Mouse (Mus musculus) kidney, adult 2 months (tissue): ENCODE measurements around the gene Atp1a1. TPM values are rescaled to one million over a fixed set of nuclear protein-coding genes. Genes with fewer than 3 reads are reported as not detected.

Experiments
- DNase-seq: peaks from one replicate; pipeline ENCODE4 v3.0.0; 2021
- H3K27ac ChIP-seq: fragments of 200-500 bp; 2 replicates; pipeline ENCODE4 v1.5.1; 2012; ENCODE audit warnings: low read depth, low read length, control low read depth, inconsistent platforms; ENCODE audit not compliant: insufficient read depth
- H3K27me3 ChIP-seq: fragments of 200-500 bp; replicated peaks from 2 replicates; pipeline ENCODE4 v1.6.1; 2012; ENCODE audit warnings: mild to moderate bottlenecking, moderate library complexity, low read length, inconsistent platforms; ENCODE audit not compliant: control insufficient read depth, insufficient read depth
- H3K36me3 ChIP-seq: fragments of 200-500 bp; 2 replicates; pipeline ENCODE4 v1.6.1; 2012; ENCODE audit warnings: mild to moderate bottlenecking, moderate library complexity, low read length, inconsistent platforms; ENCODE audit not compliant: control insufficient read depth, insufficient read depth
- H3K4me1 ChIP-seq: fragments of 200-500 bp; 2 replicates; pipeline ENCODE4 v1.6.1; 2011; ENCODE audit warnings: low read length; ENCODE audit not compliant: control insufficient read depth, insufficient read depth
- H3K4me3 ChIP-seq: fragments of 200-500 bp; 2 replicates; pipeline ENCODE4 v1.5.1; 2011; ENCODE audit warnings: mild to moderate bottlenecking, low read depth, low read length, control low read depth; ENCODE audit not compliant: insufficient read depth
- CTCF ChIP-seq: fragments of 200-500 bp; conservative IDR thresholded peaks from 2 replicates; pipeline ENCODE4 v1.5.1; 2011; ENCODE audit warnings: low read depth, mild to moderate bottlenecking, control low read depth, low read length, moderate library complexity, mixed read lengths; ENCODE audit not compliant: insufficient read depth, insufficient read length
- POLR2A ChIP-seq: fragments of 200-500 bp; IDR thresholded peaks from one replicate; pipeline ENCODE4 v1.6.1; 2011; ENCODE audit warnings: low read depth, low read length, control low read depth
- WGBS: fragments of 180-500 bp; shearing (Covaris S2); methylation state at CpG from one replicate; pipeline ENCODE4 v1.1.7; 2018; 5-methylcytosine and 5-hydroxymethylcytosine counted together
- polyA plus RNA-seq: library from polyadenylated mRNA; depleted of rRNA; stranded (reverse); fragments of >200 nt; gene quantifications from 2 replicates; pipeline ENCODE4 v1.2.3, GENCODE M21; 2012

The Atp1a1 gene
- polyA plus RNA-seq, 1 experiment, result 2,267 TPM

DNA sequence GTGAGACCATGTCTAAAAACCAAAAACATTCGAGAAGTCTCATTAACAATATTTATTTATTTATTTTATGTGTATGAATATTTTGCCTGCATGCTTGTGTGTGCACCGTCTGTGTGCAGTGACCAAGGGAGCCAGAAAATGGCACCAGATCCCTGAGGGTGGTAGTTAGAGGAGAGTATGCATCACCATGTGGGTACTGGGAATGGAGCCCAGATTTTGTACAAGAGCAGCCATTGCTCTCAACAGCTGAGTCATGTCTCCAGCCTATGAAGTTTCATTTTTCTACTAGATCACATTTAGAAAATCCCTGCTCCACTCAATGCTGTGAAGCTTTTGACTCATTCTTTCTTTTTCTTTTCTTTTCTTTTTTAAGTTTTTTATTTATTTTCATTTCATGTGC lies 23.8 kb upstream of the Atp1a1 start:
- Histone ChIP-seq H3K27ac (no peak overlapping the region), H3K27me3 (no peaks in the 10 kb centered on the region), H3K4me1 (no peaks in the 10 kb centered on the region), H3K4me3 (no peak overlapping the region), H3K36me3 (no peaks in the 10 kb centered on the region)
- DNase-seq, result no peak
- WGBS, result 81% methylated on average over 2 of the region's 2 CpGs
- TF ChIP-seq POLR2A, result no peak
- no peak for TF ChIP-seq CTCF

- Histone ChIP-seq H3K27ac (no peak overlapping the region), H3K27me3 (no peaks in the 10 kb centered on the region), H3K4me1 (no peaks in the 10 kb centered on the region), H3K36me3 (no peaks in the 10 kb centered on the region), H3K4me3 (no peak overlapping the region)
- TF ChIP-seq POLR2A, result no peak
- no peak for TF ChIP-seq CTCF
- no peak for DNase-seq
- WGBS, result 92% methylated on average over 5 of the region's 5 CpGs
Observed at GRCm38 (mm10) chr3:101624287-101624686, 19.8 kb upstream of the Atp1a1 start.

GRCm38 (mm10) chr3:101619017-101619416 lies 14.5 kb upstream of the Atp1a1 start:
- H3K27me3 ChIP-seq, result no peaks in the 10 kb centered on the region
- H3K27ac ChIP-seq, result no peak overlapping the region
- H3K36me3 ChIP-seq, result no peaks in the 10 kb centered on the region
- H3K4me1 ChIP-seq, result no peaks in the 10 kb centered on the region; the same call in 1 of the 2 replicates
- no peak for DNase-seq
- H3K4me3 ChIP-seq, result no peak overlapping the region
- TF ChIP-seq CTCF (no peak), POLR2A (no peak)
- WGBS, result 92% methylated on average over 4 of the region's 4 CpGs

DNA sequence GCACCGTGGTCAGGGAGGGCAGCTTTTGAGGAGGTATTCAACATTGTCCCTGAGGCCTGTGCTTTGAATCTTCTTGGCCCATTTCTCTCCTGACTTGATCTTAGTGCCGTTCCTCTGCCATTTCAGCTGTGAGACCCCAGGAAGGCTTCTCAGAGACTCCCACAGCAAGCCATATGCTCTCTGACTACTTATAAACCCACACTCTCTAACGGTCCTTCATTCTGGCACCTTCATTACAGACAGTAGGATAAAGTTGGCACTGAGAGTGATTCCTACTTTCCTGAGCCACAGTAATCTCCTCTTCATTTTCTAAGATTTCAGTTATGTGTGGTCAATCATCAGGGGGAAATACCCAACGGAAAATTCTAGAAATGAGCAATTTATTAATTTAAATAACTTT lies 14.0 kb upstream of the Atp1a1 start:
- Histone ChIP-seq H3K4me1 (no peaks in the 10 kb centered on the region; the same call in 1 of the 2 replicates), H3K36me3 (no peaks in the 10 kb centered on the region)
- WGBS, result 89% methylated on average over 4 of the region's 4 CpGs

DNA sequence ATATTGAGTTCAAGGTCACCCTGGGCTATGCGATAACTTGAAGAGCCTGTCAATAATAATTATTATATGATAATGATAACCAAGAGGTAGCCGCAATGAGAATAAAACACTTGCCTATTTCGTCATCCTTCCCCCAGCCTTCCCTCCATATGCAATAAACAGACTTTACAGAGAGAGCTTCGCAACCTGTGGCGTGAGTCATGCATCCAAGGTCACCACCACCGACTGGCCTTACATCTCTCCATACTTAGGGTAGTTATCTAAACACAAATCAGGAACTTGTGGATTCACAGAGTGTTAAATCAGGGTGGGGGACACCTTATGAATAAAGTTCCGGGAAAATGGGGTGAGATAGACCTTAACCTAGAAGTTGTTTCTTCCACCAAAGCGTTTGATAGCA lies 13.0 kb upstream of the Atp1a1 start:
- 84% methylated on average over 8 of the region's 8 CpGs for WGBS
- Histone ChIP-seq H3K27me3 (no peaks in the 10 kb centered on the region), H3K36me3 (no peaks in the 10 kb centered on the region), H3K4me1 (no peaks in the 10 kb centered on the region; the same call in 1 of the 2 replicates), H3K4me3 (no peak overlapping the region), H3K27ac (no peak overlapping the region)
- DNase-seq, result no peak
- TF ChIP-seq CTCF, result no peak
- no peak for TF ChIP-seq POLR2A

More for the DNA sequence above, 14.0 kb upstream of the Atp1a1 start:
- Histone ChIP-seq H3K27me3 (no peaks in the 10 kb centered on the region), H3K27ac (no peak overlapping the region), H3K4me3 (no peak overlapping the region)
- no peak for DNase-seq
- no peak for TF ChIP-seq CTCF
- no peak for TF ChIP-seq POLR2A

DNA sequence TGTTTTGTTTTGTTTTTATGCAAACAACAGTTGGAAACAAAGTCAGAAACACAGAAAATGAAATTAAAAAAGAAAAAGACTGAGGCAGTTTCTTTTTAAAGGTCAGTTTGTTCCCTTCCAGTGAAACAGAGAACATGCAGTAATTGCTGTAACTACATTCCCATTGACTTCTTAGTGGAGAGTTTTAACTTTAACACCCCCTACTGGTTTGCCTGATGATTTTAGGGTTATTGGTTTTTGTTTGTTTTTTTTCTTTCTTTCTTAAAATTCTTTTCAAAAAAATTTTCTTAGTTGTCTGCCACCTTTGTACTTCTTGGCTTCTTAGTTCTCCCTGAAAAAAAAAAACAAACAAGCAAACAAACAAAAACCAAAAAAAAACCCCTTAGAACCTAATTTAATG lies 12.5 kb upstream of the Atp1a1 start:
- H3K4me3 ChIP-seq, result no peak overlapping the region
- H3K4me1 ChIP-seq, result no peaks in the 10 kb centered on the region; the same call in 1 of the 2 replicates
- no peaks in the 10 kb centered on the region for H3K27me3 ChIP-seq
- TF ChIP-seq CTCF, result no peak
- no peak for TF ChIP-seq POLR2A
- H3K36me3 ChIP-seq, result no peaks in the 10 kb centered on the region
- DNase-seq, result peak; percentile 27
- no peak overlapping the region for H3K27ac ChIP-seq

- peak; percentile 16 for DNase-seq
- Histone ChIP-seq H3K4me3 (no peak overlapping the region), H3K36me3 (no peaks in the 10 kb centered on the region), H3K27ac (no peak overlapping the region), H3K4me1 (no peaks in the 10 kb centered on the region; the same call in 1 of the 2 replicates), H3K27me3 (no peaks in the 10 kb centered on the region)
- TF ChIP-seq CTCF, result no peak
- 74% methylated on average over 6 of the region's 6 CpGs for WGBS
Observed at GRCm38 (mm10) chr3:101615856-101616255, 11.4 kb upstream of the Atp1a1 start.
